Mouse (Mus musculus): ENCODE data around the gene Cntd1. TPM values are rescaled to one million over a fixed set of nuclear protein-coding genes. Genes with fewer than 3 reads are reported as not detected.
"Not testable (repeated sequence)": the region's sequence is repeated elsewhere in the genome, so short reads cannot be mapped to it uniquely, and the experiment has no call there.

Gene Cntd1
- polyA plus RNA-seq, 2 experiments, result 0.61 to 1.6 TPM

DNA sequence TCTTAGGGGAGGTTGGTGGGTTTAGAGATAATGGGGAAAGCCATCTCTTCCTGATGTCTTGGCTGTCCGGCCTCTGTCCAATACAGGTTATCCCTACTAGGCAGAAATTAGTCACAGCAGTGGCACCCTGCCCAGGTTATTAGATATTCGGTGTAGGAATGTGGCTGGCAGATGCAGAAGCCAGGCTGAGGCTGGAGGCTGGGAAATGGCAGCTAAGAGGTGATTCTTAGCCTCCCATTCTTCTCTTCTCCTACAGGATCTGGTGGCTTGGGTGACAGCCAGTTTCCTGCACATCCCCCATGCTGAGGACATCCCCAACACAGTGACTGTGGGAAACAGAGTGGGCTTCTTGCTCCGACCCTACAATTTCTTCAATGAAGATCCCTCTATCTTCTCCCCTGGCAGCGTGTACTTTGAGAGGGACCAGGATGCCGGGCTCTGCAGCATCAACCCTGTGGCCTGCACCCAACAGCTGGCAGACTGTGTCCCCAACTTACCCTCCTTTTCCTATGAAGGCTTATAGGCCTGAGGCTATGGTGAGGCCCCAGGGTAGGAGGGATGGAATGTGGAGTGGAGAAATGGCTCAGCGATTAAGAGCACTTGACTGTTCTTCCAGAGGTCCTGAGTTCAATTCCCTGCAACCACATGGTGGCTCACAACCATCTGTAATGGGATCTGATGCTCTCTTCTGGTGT, 50.3 kb downstream of the Cntd1 start:
- Histone ChIP-seq H3K4me3 (replicated peaks; ENCODE audit: low read length) (no peak overlapping the region), H3K4me1 (ENCODE audit: control insufficient read depth, insufficient read depth, low read length) (no peaks in the 10 kb centered on the region), H3K9me3 (ENCODE audit: control insufficient read depth, low read length) (no peaks in the 10 kb centered on the region), H3K27ac (replicated peaks; ENCODE audit: low read depth, low read length) (no peak overlapping the region), H3K4me2 (replicated peaks; ENCODE audit: low read depth, low read length, severe bottlenecking) (no peak overlapping the region), H3K27me3 (ENCODE audit: control insufficient read depth, insufficient read depth, low read length) (no peaks in the 10 kb centered on the region), H3K36me3 (ENCODE audit: control insufficient read depth, insufficient read depth, low read length) (peaks cover 16% of the 10 kb centered on the region), H3K9ac (ENCODE audit: low read depth, low read length, severe bottlenecking) (no peak overlapping the region)
- WGBS, result 73% methylated on average over 6 of the region's 6 CpGs
- no peak for TF ChIP-seq POLR2A (IDR thresholded peaks at IDR 0.05; ENCODE audit: borderline replicate concordance, extremely low read depth, insufficient read depth, insufficient read length)
- ATAC-seq (ENCODE audit: low FRiP score, low read depth) (no peak), DNase-seq (ENCODE audit: low spot score) (no peak)

GRCm38 (mm10) chr11:101330371-101330924, 51.6 kb downstream of the Cntd1 start, which contains the start of gene Aoc3:
TSS of gene Aoc3 (plus strand) at chr11:101330605.
- Histone ChIP-seq H3K27ac (replicated peaks; ENCODE audit: low read depth, low read length) (peak within 1 kb of the TSS; percentile 38; the same call in 1 of the 2 replicates), H3K36me3 (ENCODE audit: control insufficient read depth, insufficient read depth, low read length) (peaks cover 2% of the 10 kb centered on the region; the same call in 1 of the 2 replicates), H3K4me3 (replicated peaks; ENCODE audit: low read length) (no peak within 1 kb of the TSS), H3K4me1 (ENCODE audit: control insufficient read depth, insufficient read depth, low read length) (no peaks in the 10 kb centered on the region), H3K9ac (ENCODE audit: low read depth, low read length, severe bottlenecking) (no peak within 1 kb of the TSS), H3K4me2 (replicated peaks; ENCODE audit: low read depth, low read length, severe bottlenecking) (no peak within 1 kb of the TSS), H3K27me3 (ENCODE audit: control insufficient read depth, insufficient read depth, low read length) (no peaks in the 10 kb centered on the region), H3K9me3 (ENCODE audit: control insufficient read depth, low read length) (no peaks in the 10 kb centered on the region)
- WGBS, result 75% methylated on average over 7 of the region's 7 CpGs
- peak; percentile 83 for DNase-seq (ENCODE audit: low spot score)
- ATAC-seq (ENCODE audit: low FRiP score, low read depth), result peak; percentile 45; the same call in 1 of the 2 replicates
- TF ChIP-seq POLR2A (IDR thresholded peaks at IDR 0.05; ENCODE audit: borderline replicate concordance, extremely low read depth, insufficient read depth, insufficient read length), result no peak

DNA sequence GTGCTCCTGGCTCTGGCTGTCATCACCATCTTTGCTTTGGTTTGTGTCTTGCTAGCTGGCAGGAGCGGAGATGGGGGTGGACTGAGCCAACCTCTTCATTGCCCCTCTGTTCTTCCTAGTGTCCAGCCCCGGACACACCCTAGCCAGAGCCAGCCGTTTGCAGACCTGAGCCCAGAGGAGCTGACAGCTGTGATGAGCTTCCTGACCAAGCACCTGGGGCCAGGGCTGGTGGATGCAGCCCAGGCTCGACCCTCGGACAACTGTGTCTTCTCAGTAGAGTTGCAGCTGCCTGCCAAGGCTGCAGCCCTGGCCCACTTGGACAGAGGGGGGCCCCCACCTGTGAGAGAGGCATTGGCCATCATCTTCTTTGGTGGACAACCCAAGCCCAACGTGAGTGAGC, 52.1 kb downstream of the Cntd1 start:
- not testable (repeated sequence) for ATAC-seq (ENCODE audit: low FRiP score, low read depth); DNase-seq (ENCODE audit: low spot score)
- peak overlapping the region; percentile 38; the same call in 1 of the 2 replicates for H3K27ac ChIP-seq (replicated peaks; ENCODE audit: low read depth, low read length)

GRCm38 (mm10) chr11:101332537-101332936, 53.7 kb downstream of the Cntd1 start:
- 81% methylated on average over 3 of the region's 3 CpGs for WGBS
- Histone ChIP-seq H3K27me3 (ENCODE audit: control insufficient read depth, insufficient read depth, low read length) (no peaks in the 10 kb centered on the region), H3K9me3 (ENCODE audit: control insufficient read depth, low read length) (no peaks in the 10 kb centered on the region), H3K4me3 (replicated peaks; ENCODE audit: low read length) (no peak overlapping the region), H3K36me3 (ENCODE audit: control insufficient read depth, insufficient read depth, low read length) (no peaks in the 10 kb centered on the region), H3K27ac (replicated peaks; ENCODE audit: low read depth, low read length) (no peak overlapping the region), H3K4me1 (ENCODE audit: control insufficient read depth, insufficient read depth, low read length) (peaks cover 3% of the 10 kb centered on the region), H3K9ac (ENCODE audit: low read depth, low read length, severe bottlenecking) (no peak overlapping the region), H3K4me2 (replicated peaks; ENCODE audit: low read depth, low read length, severe bottlenecking) (no peak overlapping the region)
- ATAC-seq (ENCODE audit: low FRiP score, low read depth) (no peak), DNase-seq (ENCODE audit: low spot score) (no peak)
- no peak for TF ChIP-seq POLR2A (IDR thresholded peaks at IDR 0.05; ENCODE audit: borderline replicate concordance, extremely low read depth, insufficient read depth, insufficient read length)

More for the DNA sequence above, 52.1 kb downstream of the Cntd1 start:
- not testable (repeated sequence) for H3K4me2 ChIP-seq (replicated peaks; ENCODE audit: low read depth, low read length, severe bottlenecking); H3K36me3 ChIP-seq (ENCODE audit: control insufficient read depth, insufficient read depth, low read length); H3K9ac ChIP-seq (ENCODE audit: low read depth, low read length, severe bottlenecking); H3K4me1 ChIP-seq (ENCODE audit: control insufficient read depth, insufficient read depth, low read length); H3K9me3 ChIP-seq (ENCODE audit: control insufficient read depth, low read length); H3K4me3 ChIP-seq (replicated peaks; ENCODE audit: low read length); H3K27me3 ChIP-seq (ENCODE audit: control insufficient read depth, insufficient read depth, low read length)
- 72% methylated on average over 6 of the region's 6 CpGs for WGBS

DNA sequence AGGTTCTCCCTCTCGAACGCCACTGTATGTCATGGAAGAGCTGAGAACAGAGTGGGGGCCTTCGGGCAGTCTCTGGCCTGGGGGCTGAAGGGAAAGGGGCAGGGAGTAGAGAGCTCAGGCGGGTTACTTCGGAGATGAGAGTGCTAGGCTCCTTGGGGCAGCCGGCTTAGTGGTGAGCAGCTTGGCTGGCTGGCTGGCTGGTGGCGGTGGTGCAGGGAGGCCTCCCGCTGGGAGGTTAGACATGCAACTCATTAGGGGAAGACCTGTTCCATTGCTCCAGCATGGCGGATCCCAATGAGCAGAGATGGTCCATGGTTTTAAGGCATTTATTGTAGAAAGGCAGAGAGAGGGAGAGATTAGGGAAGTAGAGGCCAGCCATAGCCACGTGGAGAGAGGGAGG, 55.2 kb downstream of the Cntd1 start:
- Histone ChIP-seq H3K4me3 (replicated peaks; ENCODE audit: low read length) (no peak overlapping the region), H3K27ac (replicated peaks; ENCODE audit: low read depth, low read length) (no peak overlapping the region), H3K4me1 (ENCODE audit: control insufficient read depth, insufficient read depth, low read length) (peaks cover 8% of the 10 kb centered on the region), H3K4me2 (replicated peaks; ENCODE audit: low read depth, low read length, severe bottlenecking) (no peak overlapping the region), H3K36me3 (ENCODE audit: control insufficient read depth, insufficient read depth, low read length) (no peaks in the 10 kb centered on the region), H3K27me3 (ENCODE audit: control insufficient read depth, insufficient read depth, low read length) (no peaks in the 10 kb centered on the region), H3K9me3 (ENCODE audit: control insufficient read depth, low read length) (no peaks in the 10 kb centered on the region), H3K9ac (ENCODE audit: low read depth, low read length, severe bottlenecking) (no peak overlapping the region)
- ATAC-seq (ENCODE audit: low FRiP score, low read depth) (no peak), DNase-seq (ENCODE audit: low spot score) (no peak)
- no peak for TF ChIP-seq POLR2A (IDR thresholded peaks at IDR 0.05; ENCODE audit: borderline replicate concordance, extremely low read depth, insufficient read depth, insufficient read length)
- WGBS, result 25% methylated on average over 10 of the region's 10 CpGs

All from limb, embryonic 14.5 days (tissue).